Mouse (Mus musculus) kidney, adult 8-10 months (tissue): ENCODE measurements at regions not wholly inside any gene's neighbourhood (a gene's known extent, or its start where the extent isn't known, plus 50 kb on each side); places are given as distances from the start of the nearest gene placed in this dataset.
"Not testable (repeated sequence)": the region's sequence is repeated elsewhere in the genome, so short reads cannot be mapped to it uniquely, and the experiment has no call there.

Experiments used
- DNase-seq, 2 experiments: peaks; one replicate each; pipeline ENCODE4 v3.0.0; 2022

DNA sequence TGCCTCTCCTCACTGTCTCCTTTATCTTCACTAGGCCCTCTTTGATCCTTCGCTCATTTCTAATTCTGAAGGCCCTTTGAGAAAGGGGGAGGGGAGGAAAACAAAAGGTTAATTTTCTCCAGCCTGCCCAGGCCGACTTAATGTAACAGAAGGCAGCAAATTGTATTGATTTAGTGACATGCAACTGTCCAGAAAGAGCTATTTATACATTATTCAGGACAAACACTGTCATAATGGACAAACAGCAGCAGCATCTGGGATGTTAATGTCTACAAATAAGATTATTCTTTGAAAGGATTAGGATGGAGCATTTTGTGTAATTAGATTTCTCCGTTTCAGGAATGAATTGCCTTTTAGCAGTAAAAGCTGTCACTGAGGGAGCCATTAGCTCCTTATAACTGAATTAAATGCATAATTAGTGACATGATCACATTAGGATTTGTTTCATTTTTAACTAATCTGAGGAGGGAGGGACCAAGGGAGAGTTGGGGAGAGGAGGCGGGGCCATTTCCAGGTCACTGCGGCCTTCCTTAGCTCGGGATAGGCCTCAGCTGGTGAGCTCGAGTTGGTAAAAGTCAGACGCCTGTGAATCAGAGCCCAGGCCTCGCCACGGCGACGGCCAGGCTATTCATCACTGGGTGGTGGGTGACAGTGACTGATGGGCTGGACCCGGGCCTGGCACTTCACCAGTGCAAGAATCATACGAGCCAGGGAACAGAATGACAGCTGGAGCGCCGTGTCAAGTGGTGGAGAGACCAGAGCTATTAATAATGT is 167.7 kb downstream of the Nkx6-1 start:
- no peak for DNase-seq

- no peak for DNase-seq
Measured at GRCm38 (mm10) chr5:101496161-101496560, 168.6 kb downstream of the Nkx6-1 start.

DNA sequence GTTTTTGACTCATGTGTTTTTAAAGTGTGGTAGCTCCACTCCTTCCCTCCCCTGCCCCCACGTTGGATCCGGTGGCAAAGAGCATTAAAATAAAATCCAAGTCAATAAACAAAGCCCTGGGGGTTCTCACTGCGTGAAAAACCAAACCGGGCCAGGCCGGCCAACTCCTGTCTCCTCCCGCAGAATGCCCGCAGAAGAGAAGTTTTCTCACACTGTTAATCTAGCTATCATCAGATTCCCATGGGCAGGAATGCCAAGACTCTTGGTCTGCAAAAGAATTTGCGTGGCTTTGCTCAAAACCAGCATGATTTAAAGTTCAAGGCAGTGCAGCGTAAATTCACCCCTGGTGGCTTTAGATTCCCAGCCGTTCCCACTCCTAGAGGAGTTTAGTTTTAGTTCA is 219.0 kb downstream of the Nkx6-1 start:
- DNase-seq = no peak

GRCm38 (mm10) chr5:101441782-101442181 is 223.0 kb downstream of the Nkx6-1 start:
- no peak for DNase-seq

- no peak for DNase-seq
Measured at GRCm38 (mm10) chr5:101437666-101438299, 227.0 kb downstream of the Nkx6-1 start.

DNA sequence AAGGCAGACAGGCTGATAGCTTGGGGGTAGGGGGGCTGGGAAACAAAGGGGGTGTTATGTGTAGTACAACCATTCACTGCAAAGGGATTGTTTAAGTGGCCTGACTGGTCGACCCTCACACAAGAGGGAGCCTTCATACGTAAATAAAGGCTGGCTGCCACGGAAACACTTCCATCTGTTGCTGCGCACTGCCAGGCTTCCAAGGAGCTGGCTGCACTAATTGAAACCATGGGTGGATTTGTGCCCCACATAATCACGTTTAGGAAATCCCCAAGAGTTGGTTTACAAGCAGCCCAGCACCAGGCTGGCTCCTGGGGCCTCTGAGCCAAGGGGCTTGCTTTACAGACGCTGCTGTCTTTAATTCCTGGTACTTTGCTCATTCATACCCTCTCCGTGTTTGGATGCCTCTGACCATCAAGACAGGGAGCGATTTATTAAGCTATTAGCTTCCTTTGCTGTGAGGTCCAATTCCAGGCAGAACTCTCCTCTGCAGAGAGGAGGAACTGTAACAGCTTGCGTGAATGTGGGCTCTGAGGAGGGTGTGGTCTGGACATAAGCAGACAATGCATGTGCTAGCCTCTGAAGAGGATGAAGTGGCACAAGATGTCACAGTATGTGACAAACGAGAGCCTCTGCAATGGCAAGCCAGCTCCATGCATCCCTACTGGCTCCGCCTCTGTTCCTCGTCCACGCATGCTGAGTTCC is 238.6 kb downstream of the Nkx6-1 start:
- no peak for DNase-seq

GRCm38 (mm10) chr5:101384316-101384715 is 280.5 kb downstream of the Nkx6-1 start:
- DNase-seq = no peak

DNA sequence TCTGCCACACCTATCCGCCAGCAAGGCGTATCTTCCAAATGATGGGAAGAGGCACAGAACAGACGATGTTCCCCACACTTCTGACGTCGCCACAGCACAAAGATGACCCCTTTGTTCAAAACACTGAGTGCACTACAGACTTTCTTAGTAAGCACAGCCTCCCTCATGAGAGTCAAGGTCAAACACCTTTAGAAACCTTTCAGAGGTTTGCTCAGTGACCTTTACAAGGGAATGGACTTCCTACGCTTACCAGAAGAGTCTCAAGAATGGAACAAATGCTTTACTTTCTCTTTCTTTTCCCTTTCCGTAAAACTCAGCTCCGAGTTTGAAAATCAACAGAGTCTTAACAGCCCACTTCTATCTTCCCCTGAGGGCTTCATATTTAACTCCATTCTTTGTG is 283.4 kb downstream of the Nkx6-1 start:
- no peak for DNase-seq

DNA sequence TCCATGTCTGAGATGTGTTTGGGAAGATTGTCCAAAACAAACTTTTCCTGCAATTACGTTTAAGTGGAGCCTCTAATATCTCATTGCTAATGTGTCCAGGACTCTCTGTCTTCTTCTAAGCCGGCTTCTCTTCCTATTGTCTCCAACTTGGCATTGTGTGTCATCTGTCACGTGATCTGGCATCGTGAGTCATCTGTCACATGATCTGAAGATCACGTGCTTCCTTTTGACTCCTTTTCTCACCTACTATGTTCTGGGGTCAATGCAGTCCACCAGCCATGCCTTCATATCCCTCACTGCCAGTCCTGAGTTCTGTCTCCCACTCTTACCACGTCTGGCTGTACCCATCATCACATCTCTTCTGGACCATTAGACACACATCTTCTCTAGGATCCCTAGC is 288.1 kb downstream of the Nkx6-1 start:
- no peak for DNase-seq

DNA sequence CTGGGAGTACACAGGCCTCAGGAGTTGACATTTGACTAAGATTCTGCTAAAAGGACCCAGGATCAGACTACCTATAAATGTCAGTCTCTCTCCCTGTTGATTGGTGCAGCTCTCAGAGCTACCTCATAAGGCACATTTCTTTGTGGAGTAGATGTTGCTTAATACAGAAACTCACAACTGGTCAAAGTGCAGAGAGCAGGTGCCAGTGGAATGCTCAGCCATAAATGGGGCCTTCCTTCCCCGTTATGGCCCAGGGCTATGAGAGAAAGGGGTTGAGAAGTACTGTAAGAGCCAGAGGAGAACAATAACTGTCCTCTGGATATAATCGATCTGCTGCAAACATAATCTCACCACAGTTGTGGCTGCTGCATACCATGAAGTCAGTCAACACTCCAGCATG is 290.7 kb downstream of the Nkx6-1 start:
- DNase-seq = no peak

- no peak for DNase-seq
Measured at GRCm38 (mm10) chr5:101372204-101372603, 292.6 kb downstream of the Nkx6-1 start.

DNA sequence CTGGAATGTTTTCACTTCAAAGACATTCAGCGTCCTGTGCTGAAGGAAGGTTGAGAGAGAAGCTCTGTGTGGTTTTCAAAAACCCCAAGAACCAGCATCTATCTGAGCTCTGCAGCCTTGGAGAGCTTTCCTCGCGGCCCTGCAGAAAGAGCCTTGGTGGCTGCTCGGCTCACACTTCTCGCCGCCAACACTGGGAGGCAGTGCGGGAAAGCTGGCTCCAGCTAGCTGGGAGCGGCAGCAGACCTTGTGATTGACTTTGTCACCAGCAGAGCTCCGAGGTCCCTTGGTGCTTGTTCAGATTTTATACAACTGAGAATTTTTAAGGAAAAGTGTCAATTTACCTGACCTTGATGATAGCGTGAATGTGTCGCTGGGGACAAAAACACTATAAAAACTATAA is 299.4 kb downstream of the Nkx6-1 start:
- peak; percentile 15 to 48 for DNase-seq

- no peak for DNase-seq
Measured at GRCm38 (mm10) chr5:101359986-101360385, 304.8 kb downstream of the Nkx6-1 start.

GRCm38 (mm10) chr5:101345406-101345805 is 319.4 kb downstream of the Nkx6-1 start:
- no peak for DNase-seq

- DNase-seq = not testable (repeated sequence)
Measured at GRCm38 (mm10) chr5:101336361-101336760, 328.4 kb downstream of the Nkx6-1 start.

- no peak for DNase-seq
Measured at GRCm38 (mm10) chr5:101331825-101332224, 333.0 kb downstream of the Nkx6-1 start.

DNA sequence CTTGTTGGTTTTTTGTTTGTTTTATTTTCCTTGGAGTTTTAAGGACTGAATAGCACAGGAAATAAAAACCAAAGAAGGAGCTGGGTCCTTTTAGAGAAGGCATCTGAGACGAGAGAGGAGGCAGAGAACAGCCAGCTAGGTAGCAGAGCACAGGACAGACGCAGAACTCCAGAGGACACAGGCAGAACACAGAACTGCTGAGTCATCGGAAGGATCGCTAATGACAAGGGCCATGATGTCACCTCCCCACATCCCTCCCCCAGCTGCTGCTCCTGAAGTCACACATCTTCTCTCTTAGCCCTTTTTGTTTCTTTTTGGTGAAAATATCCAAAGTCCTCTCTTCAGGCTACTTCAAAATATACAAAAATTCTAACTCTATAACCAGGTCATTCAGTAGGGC is 338.7 kb downstream of the Nkx6-1 start:
- no peak for DNase-seq

DNA sequence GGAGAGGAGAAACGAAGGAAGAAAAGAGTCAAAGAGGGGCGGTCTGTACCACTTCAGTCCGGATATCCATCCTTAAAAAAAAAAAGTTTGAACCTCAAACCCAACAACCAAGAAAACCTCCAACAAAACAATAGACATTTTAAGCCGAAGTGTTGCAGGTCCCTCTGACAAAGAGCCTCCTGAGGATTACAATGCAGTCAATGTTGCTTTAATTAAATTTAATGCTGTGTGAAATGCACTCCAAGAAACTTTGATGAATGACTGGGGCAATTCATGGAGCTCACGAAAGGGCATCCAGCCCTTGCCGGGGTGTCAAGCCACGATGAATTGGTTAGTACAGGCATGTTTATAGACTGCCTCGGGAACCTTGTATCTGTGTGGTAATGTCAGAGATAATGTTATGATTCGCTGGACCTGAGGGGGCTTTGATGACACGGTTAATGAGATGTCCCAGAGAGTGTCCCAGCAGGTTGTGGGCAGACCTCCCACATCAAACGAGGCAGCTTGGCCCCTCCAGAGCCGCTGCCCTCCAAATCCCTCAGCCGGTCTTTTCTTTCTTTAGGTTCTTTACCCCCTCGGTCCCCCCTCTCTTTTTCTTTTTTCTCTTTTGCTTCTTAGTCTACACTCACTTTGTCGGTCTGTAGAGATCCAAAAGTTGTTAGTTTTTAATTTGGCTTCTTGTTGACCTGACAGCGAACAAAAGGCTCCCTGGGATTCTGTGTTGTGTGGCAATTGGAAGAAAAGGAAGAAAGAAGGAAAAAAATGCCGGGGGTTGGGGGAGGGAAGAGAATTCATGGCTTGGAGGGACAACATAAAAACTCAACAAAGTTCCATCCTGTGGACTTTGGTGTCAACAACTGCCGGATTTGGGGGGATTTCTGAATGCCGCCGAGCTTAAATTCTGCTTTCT is 341.5 kb downstream of the Nkx6-1 start:
- DNase-seq = no peak

DNA sequence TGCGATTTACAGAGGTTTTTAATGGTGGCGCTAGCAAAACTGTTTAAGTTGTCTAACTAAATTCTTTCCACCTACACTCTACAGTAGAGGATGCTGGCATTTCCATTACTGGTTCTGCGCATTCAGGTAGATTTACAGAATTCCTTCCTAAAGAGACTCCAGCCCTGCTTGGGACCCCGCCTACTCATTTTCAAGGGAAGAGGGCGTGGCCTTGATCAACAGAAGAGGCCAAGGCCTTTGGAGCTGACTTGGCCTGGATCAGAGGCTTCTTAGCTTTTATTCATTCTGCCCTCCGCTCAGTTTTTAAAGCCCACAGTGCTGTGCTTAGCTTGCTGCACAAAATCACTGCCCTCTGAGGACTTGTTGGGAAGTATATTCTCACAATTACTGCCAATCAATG is 364.8 kb downstream of the Nkx6-1 start:
- DNase-seq = no peak

DNA sequence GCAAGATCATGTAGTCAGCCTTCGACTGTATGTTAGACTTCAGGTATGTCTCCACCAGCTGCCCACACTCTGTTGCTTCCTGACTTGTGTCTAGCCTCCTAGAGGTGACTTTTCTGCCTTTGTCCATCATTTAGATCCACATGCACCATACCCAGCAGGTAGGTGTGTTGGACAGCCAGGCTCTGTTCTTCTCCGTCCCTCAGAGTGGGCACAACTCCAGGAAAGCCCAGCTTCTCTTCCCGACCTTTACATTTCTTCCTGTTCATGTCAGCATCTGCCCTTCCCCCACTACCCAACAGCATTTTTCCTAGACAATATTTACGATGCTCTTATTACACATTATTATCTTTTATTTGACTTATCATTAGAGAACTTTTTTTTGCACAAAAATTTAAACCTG is 366.4 kb downstream of the Nkx6-1 start:
- no peak for DNase-seq

- DNase-seq = no peak
Measured at GRCm38 (mm10) chr5:101297511-101298102, 367.2 kb downstream of the Nkx6-1 start.

- no peak for DNase-seq
Measured at GRCm38 (mm10) chr5:101295941-101296340, 368.9 kb downstream of the Nkx6-1 start.

GRCm38 (mm10) chr5:101294031-101294430 is 370.8 kb downstream of the Nkx6-1 start:
- no peak for DNase-seq
